Mouse (Mus musculus): Measurements from ENCODE around the gene Gm21866.
"Not testable (repeated sequence)": the region's sequence is repeated elsewhere in the genome, so short reads cannot be mapped to it uniquely, and the experiment has no call there.

The Gm21866 gene

GRCm38 (mm10) chrY:13465479-13465878, at the start of gene Gm21866:
Gm21866 (minus strand) TSS chrY:13465579.
- DNase-seq = not testable (repeated sequence)

GRCm38 (mm10) chrY:13493726-13494125, 28.3 kb upstream of the Gm21866 start, which contains the start of gene Gm20773:
Gm20773 (plus strand) TSS chrY:13494026.
- not testable (repeated sequence) for DNase-seq

All from cerebellum, adult 11 months (tissue).